Mouse (Mus musculus) stomach, postnatal 0 days (tissue): ENCODE results near the gene Efcc1. TPM values are rescaled to one million over a fixed set of nuclear protein-coding genes. Genes with fewer than 3 reads are reported as not detected.

ENCODE experiments used
- ATAC-seq: fragments of 200-750 bp; cut with Nextera tagmentation; 2 replicates; pipeline ENCODE4 v1.8.0; 2017; ENCODE audit not compliant: low FRiP score, low TSS enrichment
- DNase-seq: peaks from one replicate; pipeline ENCODE4 v3.0.0-alpha.2; 2016; ENCODE audit warnings: low spot score
- H3K27ac ChIP-seq: fragments of 300-500 bp; sonication (generic); replicated peaks from 2 replicates; pipeline ENCODE4 v1.5.1; 2014; ENCODE audit warnings: mild to moderate bottlenecking, control low read depth
- H3K27me3 ChIP-seq: fragments of 300-500 bp; sonication (generic); 2 replicates; pipeline ENCODE4 v1.6.1; 2014; ENCODE audit warnings: low read length; ENCODE audit not compliant: control insufficient read depth, insufficient read depth
- H3K36me3 ChIP-seq: fragments of 300-500 bp; sonication (generic); 2 replicates; pipeline ENCODE4 v1.6.1; 2014; ENCODE audit warnings: low read length, mixed read lengths; ENCODE audit not compliant: control insufficient read depth, insufficient read depth
- H3K4me1 ChIP-seq: fragments of 300-500 bp; sonication (generic); replicated peaks from 2 replicates; pipeline ENCODE4 v1.6.1; 2014; ENCODE audit warnings: antibody characterized with exemption; ENCODE audit not compliant: control insufficient read depth, insufficient read depth
- H3K4me2 ChIP-seq: fragments of 300-500 bp; sonication (generic); replicated peaks from 2 replicates; pipeline ENCODE4 v1.6.1; 2014; ENCODE audit warnings: low read depth, mild to moderate bottlenecking, control low read depth, moderate library complexity
- H3K4me3 ChIP-seq: fragments of 300-500 bp; sonication (generic); 2 replicates; pipeline ENCODE4 v1.5.1; 2014; ENCODE audit warnings: low read depth, low read length, control low read depth
- H3K9ac ChIP-seq: fragments of 300-500 bp; sonication (generic); 2 replicates; pipeline ENCODE4 v1.6.1; 2014; ENCODE audit warnings: mild to moderate bottlenecking, low read length, control low read depth, mixed read lengths
- H3K9me3 ChIP-seq: fragments of 300-500 bp; sonication (generic); 2 replicates; pipeline ENCODE4 v1.6.1; 2016; ENCODE audit warnings: low read length; ENCODE audit not compliant: control insufficient read depth
- CTCF ChIP-seq: IDR thresholded peaks from 2 replicates; pipeline ENCODE4 v1.5.1; 2016; ENCODE audit warnings: antibody characterized with exemption, low read depth, mild to moderate bottlenecking, moderate library complexity
- EP300 ChIP-seq: optimal IDR thresholded peaks from 2 replicates; pipeline ENCODE3; 2016; ENCODE audit warnings: antibody characterized with exemption
- WGBS: fragments of 180-500 bp; shearing (Covaris S2); extraction: QIAGEN DNeasy Blood & Tissue Kit; methylation state at CpG from one replicate; pipeline ENCODE4 v1.1.7; 2014; 5-methylcytosine and 5-hydroxymethylcytosine counted together
- polyA plus RNA-seq: library from polyadenylated mRNA; unstranded; fragments of >200 nt; fragmentation: Nextera tagmentation; extraction: Ambion mirVana; gene quantifications from 2 replicates; pipeline ENCODE4 v1.2.1, GENCODE M21; 2015

Gene Efcc1
- polyA plus RNA-seq, 1 experiment from 2014 or later: 1.4 TPM

DNA sequence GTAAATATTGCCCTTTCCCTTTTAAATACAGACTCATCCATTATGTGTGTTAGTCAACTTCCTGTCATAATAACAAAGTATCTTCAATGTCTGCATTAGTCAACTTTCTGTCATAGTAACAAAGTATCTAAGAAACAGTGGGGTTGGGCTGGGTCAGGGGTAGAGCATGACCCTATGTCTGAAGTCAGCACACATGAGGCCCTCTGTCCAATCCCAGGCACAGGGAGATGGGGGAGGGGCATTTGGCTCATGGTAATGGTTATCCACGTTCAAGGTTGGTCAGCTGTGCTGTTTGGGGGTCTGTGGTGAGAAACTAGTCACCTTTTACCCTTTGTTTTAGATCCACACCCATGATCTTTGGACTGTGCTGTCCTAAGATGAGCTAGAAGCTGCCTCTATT is 14.6 kb downstream of the Efcc1 start:
- H3K4me2 ChIP-seq: no peak overlapping the region
- H3K4me1 ChIP-seq: no peaks in the 10 kb centered on the region
- DNase-seq (no peak), ATAC-seq (no peak)
- WGBS: 26% methylated on average over 1 of the region's 1 CpGs
- TF ChIP-seq EP300 (no peak), CTCF (no peak)
- H3K27me3 ChIP-seq: no peaks in the 10 kb centered on the region
- no peaks in the 10 kb centered on the region for H3K9me3 ChIP-seq
- no peak overlapping the region for H3K27ac ChIP-seq
- H3K9ac ChIP-seq: no peak overlapping the region
- H3K4me3 ChIP-seq: no peak overlapping the region
- no peaks in the 10 kb centered on the region for H3K36me3 ChIP-seq

DNA sequence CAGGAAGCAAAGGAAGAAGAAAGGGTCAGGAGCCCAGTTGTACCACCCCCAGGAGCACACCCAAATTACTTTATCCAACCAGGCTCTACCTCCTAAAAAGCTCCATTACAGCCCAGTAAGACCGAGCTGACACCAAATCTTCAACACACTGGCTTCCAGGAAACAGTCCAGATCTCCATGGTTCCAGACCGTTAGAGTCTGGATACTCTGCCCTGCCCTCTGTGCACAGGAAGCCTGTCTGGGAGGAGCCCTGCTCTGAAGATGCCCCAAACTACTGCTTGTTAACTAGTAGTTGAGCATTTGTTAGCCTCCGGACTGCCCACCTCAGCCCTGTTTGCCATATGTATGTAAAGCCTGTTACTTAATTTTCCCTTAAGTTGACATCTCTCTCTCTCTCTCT is 15.4 kb downstream of the Efcc1 start:
- no peaks in the 10 kb centered on the region for H3K27me3 ChIP-seq
- H3K4me3 ChIP-seq: no peak overlapping the region
- H3K9me3 ChIP-seq: no peaks in the 10 kb centered on the region
- no peak overlapping the region for H3K27ac ChIP-seq
- no peaks in the 10 kb centered on the region for H3K36me3 ChIP-seq
- TF ChIP-seq EP300 (no peak), CTCF (no peak)
- H3K9ac ChIP-seq: no peak overlapping the region
- ATAC-seq: no peak
- 44% methylated on average over 3 of the region's 3 CpGs for WGBS
- no peaks in the 10 kb centered on the region for H3K4me1 ChIP-seq
- no peak overlapping the region for H3K4me2 ChIP-seq
- DNase-seq: no peak

DNA sequence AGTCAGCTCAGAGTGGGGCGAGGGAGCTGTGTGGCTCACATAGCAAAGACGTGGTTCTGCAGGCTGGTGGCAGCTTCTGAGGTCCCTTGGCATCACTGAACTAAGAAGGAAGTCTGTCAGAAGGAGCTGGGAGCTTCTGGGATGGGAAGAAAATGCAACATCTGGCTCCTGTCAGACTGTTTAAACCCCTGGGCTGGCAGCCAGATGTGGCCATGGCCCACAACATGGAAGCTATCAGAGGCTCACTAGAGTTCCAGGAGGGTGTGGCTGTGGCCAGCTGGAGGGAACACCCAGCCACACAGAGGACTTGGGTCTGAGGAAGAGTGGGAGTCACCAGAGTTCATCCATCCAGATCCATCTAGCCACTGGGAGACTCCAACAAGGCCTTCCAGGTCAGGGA is 16.2 kb downstream of the Efcc1 start:
- WGBS: 51% methylated on average over 2 of the region's 2 CpGs
- peak; percentile 36; the same call in 1 of the 2 replicates for ATAC-seq
- no peaks in the 10 kb centered on the region for H3K9me3 ChIP-seq
- no peaks in the 10 kb centered on the region for H3K36me3 ChIP-seq
- no peak overlapping the region for H3K4me3 ChIP-seq
- H3K9ac ChIP-seq: no peak overlapping the region
- H3K4me1 ChIP-seq: no peaks in the 10 kb centered on the region
- no peak for DNase-seq
- no peaks in the 10 kb centered on the region for H3K27me3 ChIP-seq
- no peak overlapping the region for H3K27ac ChIP-seq
- no peak overlapping the region for H3K4me2 ChIP-seq
- no peak for TF ChIP-seq CTCF
- no peak for TF ChIP-seq EP300

DNA sequence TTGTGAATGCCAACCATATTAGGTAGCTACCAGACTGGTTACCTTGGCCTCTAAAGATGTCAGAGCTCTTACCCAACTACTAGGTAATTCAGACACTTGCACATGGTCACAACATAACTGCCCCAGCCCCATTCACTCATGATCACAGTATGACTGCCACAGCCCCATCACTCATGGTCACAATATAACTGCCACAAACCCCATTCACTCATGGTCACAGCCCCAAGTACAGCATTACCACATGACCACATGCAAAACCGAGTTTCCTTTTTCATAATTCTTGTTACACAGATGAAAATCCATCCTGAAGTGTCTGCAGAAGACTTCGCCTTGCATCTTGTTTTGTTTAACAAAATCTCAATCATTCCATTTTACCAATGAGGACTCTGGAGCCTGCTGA is 17.4 kb downstream of the Efcc1 start:
- TF ChIP-seq EP300: no peak
- no peak for TF ChIP-seq CTCF
- Histone ChIP-seq H3K4me2 (no peak overlapping the region), H3K9me3 (no peaks in the 10 kb centered on the region), H3K9ac (no peak overlapping the region), H3K4me1 (no peaks in the 10 kb centered on the region), H3K36me3 (no peaks in the 10 kb centered on the region), H3K4me3 (no peak overlapping the region), H3K27me3 (no peaks in the 10 kb centered on the region), H3K27ac (no peak overlapping the region)
- WGBS: 83% methylated on average over 2 of the region's 2 CpGs
- DNase-seq (no peak), ATAC-seq (no peak)

DNA sequence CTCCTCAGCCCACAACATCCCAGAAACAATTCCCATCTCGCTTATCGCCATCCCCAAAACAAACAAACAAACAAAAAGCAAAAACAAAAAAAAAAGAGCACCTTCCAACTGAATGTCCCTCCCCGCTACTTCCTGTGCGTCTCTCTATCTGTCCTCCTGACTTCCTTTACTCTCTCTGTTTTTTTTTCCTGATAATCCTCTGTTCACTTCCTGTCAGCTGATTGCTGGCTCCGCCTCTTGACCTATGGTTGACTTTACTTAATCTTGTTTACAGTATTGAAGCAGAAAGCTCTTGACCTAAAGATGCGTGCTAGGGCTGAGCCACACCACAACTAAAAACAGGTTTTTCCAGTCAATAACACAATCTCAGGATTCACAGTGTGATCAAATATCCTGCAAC is 17.9 kb downstream of the Efcc1 start:
- TF ChIP-seq EP300 (no peak), CTCF (no peak)
- 79% methylated on average over 6 of the region's 6 CpGs for WGBS
- Histone ChIP-seq H3K9ac (no peak overlapping the region), H3K27me3 (no peaks in the 10 kb centered on the region), H3K4me2 (no peak overlapping the region), H3K36me3 (no peaks in the 10 kb centered on the region), H3K4me3 (no peak overlapping the region), H3K4me1 (no peaks in the 10 kb centered on the region), H3K27ac (no peak overlapping the region), H3K9me3 (no peaks in the 10 kb centered on the region)
- ATAC-seq (no peak), DNase-seq (no peak)

DNA sequence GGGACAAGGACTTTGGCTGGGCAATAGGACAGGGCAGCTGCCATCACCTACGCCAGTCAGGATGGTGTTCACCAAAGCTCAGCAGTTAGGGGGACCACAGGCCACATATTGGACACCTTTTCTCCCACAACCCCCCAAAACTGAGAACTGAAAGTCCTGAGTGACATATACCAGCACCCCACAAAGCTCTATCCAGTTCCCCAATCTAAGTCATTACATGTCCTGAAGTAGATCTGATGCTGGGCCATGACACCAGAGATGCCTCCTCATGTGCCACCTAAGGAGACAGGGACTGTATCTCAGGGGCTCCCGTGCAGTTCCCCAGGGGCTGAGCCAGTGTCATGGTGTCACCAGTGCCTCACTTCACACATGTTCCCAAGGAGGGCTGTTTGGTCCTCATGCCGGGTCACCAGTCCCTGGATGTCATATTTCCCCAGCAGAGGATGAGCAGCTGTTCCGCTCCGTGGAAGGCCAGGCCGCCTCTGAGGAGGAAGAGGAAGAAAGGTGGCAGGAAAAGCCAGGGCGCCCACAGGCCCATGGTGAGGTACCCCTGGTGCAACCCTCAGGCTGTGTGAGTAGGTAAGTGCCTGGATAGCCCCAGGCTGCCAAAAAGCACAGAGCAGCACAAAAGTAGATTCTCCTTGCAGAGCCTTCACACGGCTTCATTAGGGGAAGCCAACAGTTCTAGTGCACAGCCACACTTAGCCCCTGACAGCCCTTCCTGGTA is 19.7 kb downstream of the Efcc1 start:
- Histone ChIP-seq H3K9me3 (no peaks in the 10 kb centered on the region), H3K27ac (no peak overlapping the region), H3K36me3 (no peaks in the 10 kb centered on the region), H3K9ac (no peak overlapping the region), H3K4me3 (no peak overlapping the region), H3K4me1 (no peaks in the 10 kb centered on the region), H3K27me3 (no peaks in the 10 kb centered on the region), H3K4me2 (no peak overlapping the region)
- TF ChIP-seq CTCF: no peak
- TF ChIP-seq EP300: no peak
- no peak for DNase-seq
- no peak for ATAC-seq
- 79% methylated on average over 8 of the region's 8 CpGs for WGBS
